ENCODE assay signal across 9 mouse cellular contexts in genomic region chr2:125355216-125355971, GRCm38 (mm10).
DNase-seq lines count a peak whose midpoint lies in the region; ATAC-seq lines count a peak whose summit lies in the region.
"Had no signal": no experiment of that assay in that cellular context is flagged by ENCODE, and none has a peak within 500 bp of the region (broad histone marks: within the 10 kb centered on the region; RNA-seq: fewer than 3 reads in every experiment).

No protein-coding gene starts in this region.

- 0 out of 2 replicates have a peak, but pooled peaks have one; percentile 34 for ATAC-seq in cerebellum, adult (ENCODE audit: insufficient number of reproducible peaks, low FRiP score, low TSS enrichment)
- ATAC-seq in kidney, embryonic 16.5 days (ENCODE audit: low FRiP score, low TSS enrichment), result no peak; the same call in 1 of the 2 replicates
- ATAC-seq in kidney, embryonic 14.5 days (ENCODE audit: low FRiP score, low TSS enrichment), result no peak
- ATAC-seq in heart, embryonic 12.5 days (ENCODE audit: insufficient number of reproducible peaks, low FRiP score), result no peak; the same call in 1 of the 2 replicates
- ATAC-seq: liver, embryonic 12.5 days had no signal

- no peak overlapping the region for H3K9ac ChIP-seq in kidney, embryonic 16.5 days (replicated peaks; ENCODE audit: low read length)
- no peak overlapping the region for H3K9ac ChIP-seq in kidney, embryonic 14.5 days (ENCODE audit: low read depth, low read length)
- H3K9ac ChIP-seq in heart, embryonic 12.5 days, result no peak overlapping the region
- H3K9ac ChIP-seq: liver, embryonic 12.5 days had no signal

- H3K9me3 ChIP-seq in kidney, embryonic 16.5 days (ENCODE audit: low read length), result no peaks in the 10 kb centered on the region
- H3K9me3 ChIP-seq in kidney, embryonic 14.5 days (ENCODE audit: control insufficient read depth, low read length), result no peaks in the 10 kb centered on the region
- H3K9me3 ChIP-seq in heart, embryonic 12.5 days (replicated peaks), result no peaks in the 10 kb centered on the region
- H3K9me3 ChIP-seq: liver, embryonic 12.5 days had no signal

- peaks cover under 1% of the 10 kb centered on the region; the same call in 1 of the 2 replicates for H3K36me3 ChIP-seq in kidney, embryonic 16.5 days (ENCODE audit: insufficient read depth, low read length)
- peaks cover 15% of the 10 kb centered on the region for H3K36me3 ChIP-seq in kidney, embryonic 14.5 days (ENCODE audit: control insufficient read depth, insufficient read depth, low read length)
- H3K36me3 ChIP-seq in heart, embryonic 12.5 days, result peaks cover 40% of the 10 kb centered on the region
- H3K36me3 ChIP-seq: liver, embryonic 12.5 days had no signal

- peak overlapping the region; percentile 41; the same call in 1 of the 2 replicates for H3K27ac ChIP-seq in kidney, embryonic 16.5 days (ENCODE audit: low read length)
- no peak overlapping the region for H3K27ac ChIP-seq in kidney, embryonic 14.5 days (ENCODE audit: low read depth, low read length)
- H3K27ac ChIP-seq in heart, embryonic 12.5 days (ENCODE audit: poor library complexity, severe bottlenecking), result 0 out of 2 replicates have a peak overlapping the region, but pooled peaks have one; percentile 33
- H3K27ac ChIP-seq: liver, embryonic 12.5 days had no signal

- WGBS in kidney, embryonic 16.5 days, result 59% methylated on average over 11 of the region's 11 CpGs
- 66% methylated on average over 11 of the region's 11 CpGs for WGBS in kidney, embryonic 14.5 days
- WGBS in heart, embryonic 12.5 days, result 33% methylated on average over 11 of the region's 11 CpGs

- H3K27me3 ChIP-seq in kidney, embryonic 16.5 days (ENCODE audit: insufficient read depth, low read length), result no peaks in the 10 kb centered on the region
- no peaks in the 10 kb centered on the region for H3K27me3 ChIP-seq in kidney, embryonic 14.5 days (ENCODE audit: control insufficient read depth, insufficient read depth, low read length)
- H3K27me3 ChIP-seq in heart, embryonic 12.5 days (replicated peaks), result no peaks in the 10 kb centered on the region
- H3K27me3 ChIP-seq: liver, embryonic 12.5 days had no signal

- DNase-seq in cerebellum, adult 11-12 months, result no peak
- DNase-seq in lung, postnatal 4 days, result peak; percentile 40 to 48
- no peak for DNase-seq in left cerebral cortex, postnatal 14 days (ENCODE audit: low spot score in 2 of 2)
- DNase-seq in frontal cortex, adult 2 months (ENCODE audit: extremely low spot score in 1 of 2, low spot score in 1 of 2), result no peak

- no peaks in the 10 kb centered on the region for H3K4me1 ChIP-seq in kidney, embryonic 16.5 days (ENCODE audit: insufficient read depth, low read length)
- no peaks in the 10 kb centered on the region for H3K4me1 ChIP-seq in kidney, embryonic 14.5 days (ENCODE audit: control insufficient read depth, insufficient read depth, low read length)
- peaks cover 18% of the 10 kb centered on the region for H3K4me1 ChIP-seq in heart, embryonic 12.5 days (replicated peaks)
- H3K4me1 ChIP-seq: liver, embryonic 12.5 days had no signal

- H3K4me3 ChIP-seq in kidney, embryonic 16.5 days (ENCODE audit: low read length), result no peak overlapping the region
- no peak overlapping the region for H3K4me3 ChIP-seq in kidney, embryonic 14.5 days (ENCODE audit: low read length)
- H3K4me3 ChIP-seq in heart, embryonic 12.5 days, result no peak overlapping the region
- H3K4me3 ChIP-seq: liver, embryonic 12.5 days had no signal

- H3K4me2 ChIP-seq in kidney, embryonic 16.5 days (replicated peaks; ENCODE audit: low read depth, low read length), result no peak overlapping the region
- no peak overlapping the region for H3K4me2 ChIP-seq in kidney, embryonic 14.5 days (replicated peaks; ENCODE audit: low read depth, low read length)
- H3K4me2 ChIP-seq in heart, embryonic 12.5 days, result 0 out of 2 replicates have a peak overlapping the region, but pooled peaks have one; percentile 5
- H3K4me2 ChIP-seq: liver, embryonic 12.5 days had no signal

- intact Hi-C loops in left cerebral cortex, postnatal 14 days (cut with DNase I), result no loop called here

Comparison
In these comparisons a context has a peak if more than half of its experiments do, and no peak if none do; other contexts are left out.
1. DNase-seq: peak in lung, postnatal 4 days (2 of 2); none in cerebellum, adult 11-12 months (single experiment), left cerebral cortex, postnatal 14 days (0 of 2) and frontal cortex, adult 2 months (0 of 2).